Mouse (Mus musculus) MEL (cell line): ENCODE results near the gene Nup62. TPM values are rescaled to one million over a fixed set of nuclear protein-coding genes. Genes with fewer than 3 reads are reported as not detected.
A peak's percentile ranks its signal among the peaks of the same experiment; 100 is the strongest.

Experiments used
- DNase-seq: peaks from one replicate; pipeline ENCODE4 v3.0.0; 2011; ENCODE audit warnings: low read depth, low spot score
- H3K27ac ChIP-seq: 2 replicates; pipeline ENCODE4 v1.5.1; 2012; ENCODE audit warnings: low read depth, mild to moderate bottlenecking, control low read depth, low read length, moderate library complexity; ENCODE audit not compliant: control insufficient read depth
- H3K27me3 ChIP-seq, 2 experiments: fragments of 150-350 bp in 1 of 2; sonication (generic) in 1 of 2; 2 replicates each; pipeline ENCODE4 v1.6.1; 2012; ENCODE audit warnings: low read length in 2 of 2, mild to moderate bottlenecking in 2 of 2, improper control_type of control experiment in 1 of 2, moderate library complexity in 1 of 2; ENCODE audit not compliant: insufficient read depth in 2 of 2, control insufficient read depth in 1 of 2
- H3K36me3 ChIP-seq, 2 experiments: 2 replicates each; pipeline ENCODE4 v1.6.1; 2012 to 2014; ENCODE audit warnings: low read length in 2 of 2, improper control_type of control experiment in 1 of 2, inconsistent platforms in 1 of 2, mild to moderate bottlenecking in 1 of 2; ENCODE audit not compliant: insufficient read depth in 2 of 2, control insufficient read depth in 1 of 2
- H3K4me1 ChIP-seq, 2 experiments: fragments of 150-350 bp in 1 of 2; sonication (generic) in 1 of 2; 2 replicates each; pipeline ENCODE4 v1.6.1; 2012; ENCODE audit warnings: low read length in 2 of 2, improper control_type of control experiment in 1 of 2, mild to moderate bottlenecking in 1 of 2; ENCODE audit not compliant: insufficient read depth in 2 of 2, control insufficient read depth in 1 of 2
- H3K4me3 ChIP-seq, 2 experiments: fragments of 150-350 bp in 1 of 2; sonication (generic) in 1 of 2; 2 replicates each; pipeline ENCODE4 v1.5.1; 2012; ENCODE audit warnings: low read depth in 2 of 2, low read length in 2 of 2, mild to moderate bottlenecking in 2 of 2, moderate library complexity in 2 of 2, control low read depth in 1 of 2, improper control_type of control experiment in 1 of 2; ENCODE audit not compliant: control insufficient read depth in 1 of 2, insufficient read depth in 1 of 2
- H3K79me2 ChIP-seq: 2 replicates; pipeline ENCODE4 v1.6.1; 2012; ENCODE audit warnings: mild to moderate bottlenecking, low read length, moderate library complexity; ENCODE audit not compliant: control insufficient read depth, poor library complexity, insufficient read depth
- H3K9ac ChIP-seq: 2 replicates; pipeline ENCODE4 v1.6.1; 2012; ENCODE audit warnings: low read depth, mild to moderate bottlenecking, control low read depth, low read length, moderate library complexity; ENCODE audit not compliant: control insufficient read depth, poor library complexity, severe bottlenecking
- H3K9me3 ChIP-seq: fragments of 150-350 bp; sonication (generic); replicated peaks from 2 replicates; pipeline ENCODE4 v1.6.1; 2012; ENCODE audit warnings: mild to moderate bottlenecking, low read length, improper control_type of control experiment, moderate library complexity; ENCODE audit not compliant: insufficient read depth
- BHLHE40 ChIP-seq: IDR thresholded peaks from 2 replicates; pipeline ENCODE4 v1.6.1; 2012; ENCODE audit warnings: low read depth, mild to moderate bottlenecking, inconsistent platforms, low read length, improper control_type of control experiment, borderline replicate concordance
- CHD1 ChIP-seq: IDR thresholded peaks from 2 replicates; pipeline ENCODE4 v1.6.1; 2012; ENCODE audit warnings: low read depth, mild to moderate bottlenecking, inconsistent platforms, low read length, improper control_type of control experiment
- CHD2 ChIP-seq: IDR thresholded peaks from 2 replicates; pipeline ENCODE4 v1.6.1; 2011; ENCODE audit warnings: low read length, improper control_type of control experiment
- CTCF ChIP-seq, 3 experiments: IDR thresholded peaks in 2 of 3; conservative IDR thresholded peaks in 1 of 3; 2 replicates each; pipeline ENCODE4 v1.5.1; 2011 to 2012; ENCODE audit warnings: low read length in 3 of 3, low read depth in 2 of 3, mild to moderate bottlenecking in 2 of 3, improper control_type of control experiment in 1 of 3, inconsistent platforms in 1 of 3, mixed read lengths in 1 of 3, moderate library complexity in 1 of 3; ENCODE audit not compliant: control insufficient read depth in 1 of 3, insufficient read depth in 1 of 3, poor library complexity in 1 of 3, severe bottlenecking in 1 of 3
- E2F4 ChIP-seq: IDR thresholded peaks from 2 replicates; pipeline ENCODE4 v1.6.1; 2011; ENCODE audit warnings: low read depth, low read length, improper control_type of control experiment, borderline replicate concordance
- ELF1 ChIP-seq: IDR thresholded peaks from 2 replicates; pipeline ENCODE4 v1.6.1; 2014; ENCODE audit warnings: low read depth, mild to moderate bottlenecking, inconsistent platforms, low read length, improper control_type of control experiment, moderate library complexity
- EP300 ChIP-seq, 2 experiments: IDR thresholded peaks; 2 replicates each; pipeline ENCODE4 v1.6.1; 2011; ENCODE audit warnings: improper control_type of control experiment in 2 of 2, low read length in 2 of 2, low read depth in 1 of 2, mild to moderate bottlenecking in 1 of 2
- GABPA ChIP-seq: IDR thresholded peaks from 2 replicates; pipeline ENCODE4 v1.6.1; 2012; ENCODE audit warnings: low read depth, mild to moderate bottlenecking, inconsistent platforms, low read length, improper control_type of control experiment, moderate library complexity
- GATA1 ChIP-seq: IDR thresholded peaks from 2 replicates; pipeline ENCODE4 v1.6.1; 2011; ENCODE audit warnings: low read depth, low read length, improper control_type of control experiment
- JUND ChIP-seq: IDR thresholded peaks from 2 replicates; pipeline ENCODE4 v1.6.1; 2011; ENCODE audit warnings: low read depth, mild to moderate bottlenecking, improper control_type of control experiment, low read length
- KAT2A ChIP-seq: conservative IDR thresholded peaks from 2 replicates; pipeline ENCODE4 v1.6.1; 2012; ENCODE audit warnings: low read depth, low read length, improper control_type of control experiment, inconsistent platforms
- MAFK ChIP-seq: IDR thresholded peaks from 2 replicates; pipeline ENCODE4 v1.6.1; 2011; ENCODE audit warnings: low read depth, mild to moderate bottlenecking, low read length, improper control_type of control experiment, borderline replicate concordance
- MAZ ChIP-seq: IDR thresholded peaks from 2 replicates; pipeline ENCODE4 v1.6.1; 2012; ENCODE audit warnings: low read depth, mild to moderate bottlenecking, inconsistent platforms, low read length, improper control_type of control experiment
- MEF2A ChIP-seq: IDR thresholded peaks from 2 replicates; pipeline ENCODE4 v1.6.1; 2014; ENCODE audit warnings: low read depth, mild to moderate bottlenecking, inconsistent platforms, low read length, improper control_type of control experiment; ENCODE audit not compliant: poor library complexity, insufficient replicate concordance, severe bottlenecking; ENCODE audit errors: extremely low read depth
- MXI1 ChIP-seq: IDR thresholded peaks from 2 replicates; pipeline ENCODE4 v1.6.1; 2011; ENCODE audit warnings: mild to moderate bottlenecking, low read depth, low read length, improper control_type of control experiment
- MYB ChIP-seq: IDR thresholded peaks from 2 replicates; pipeline ENCODE4 v1.6.1; 2011; ENCODE audit warnings: mild to moderate bottlenecking, low read depth, low read length, improper control_type of control experiment
- MYC ChIP-seq: IDR thresholded peaks from 2 replicates; pipeline ENCODE4 v1.6.1; 2011; ENCODE audit warnings: low read depth, mild to moderate bottlenecking, low read length, improper control_type of control experiment, moderate library complexity
- POLR2AphosphoS2 ChIP-seq: IDR thresholded peaks from 2 replicates; pipeline ENCODE4 v1.6.1; 2011; ENCODE audit warnings: low read length, improper control_type of control experiment
- RAD21 ChIP-seq: IDR thresholded peaks from 2 replicates; pipeline ENCODE4 v1.6.1; 2011; ENCODE audit warnings: mild to moderate bottlenecking, low read depth, low read length, improper control_type of control experiment
- TAL1 ChIP-seq: IDR thresholded peaks from 2 replicates; pipeline ENCODE4 v1.6.1; 2012; ENCODE audit warnings: mild to moderate bottlenecking, inconsistent platforms, low read length, moderate library complexity, mixed read lengths
- TBP ChIP-seq: IDR thresholded peaks from 2 replicates; pipeline ENCODE4 v1.8.0; 2011; ENCODE audit warnings: low read depth, low read length, improper control_type of control experiment
- TCF12 ChIP-seq: IDR thresholded peaks from 2 replicates; pipeline ENCODE4 v1.6.1; 2014; ENCODE audit warnings: low read depth, mild to moderate bottlenecking, inconsistent platforms, low read length, improper control_type of control experiment, moderate library complexity
- UBTF ChIP-seq: IDR thresholded peaks from 2 replicates; pipeline ENCODE4 v1.6.1; 2012; ENCODE audit warnings: low read depth, mild to moderate bottlenecking, inconsistent platforms, low read length, improper control_type of control experiment, moderate library complexity, borderline replicate concordance; ENCODE audit not compliant: insufficient read depth
- USF1 ChIP-seq: IDR thresholded peaks from 2 replicates; pipeline ENCODE4 v1.6.1; 2014; ENCODE audit warnings: low read depth, mild to moderate bottlenecking, inconsistent platforms, low read length, improper control_type of control experiment, moderate library complexity
- USF2 ChIP-seq, 2 experiments: IDR thresholded peaks; 2 replicates each; pipeline ENCODE4 v1.6.1; 2011 to 2012; ENCODE audit warnings: improper control_type of control experiment in 2 of 2, low read length in 2 of 2, borderline replicate concordance in 1 of 2, inconsistent platforms in 1 of 2, low read depth in 1 of 2, mild to moderate bottlenecking in 1 of 2; ENCODE audit not compliant: insufficient read depth in 1 of 2
- ZNF384 ChIP-seq: IDR thresholded peaks from 2 replicates; pipeline ENCODE4 v1.6.1; 2012; ENCODE audit warnings: low read depth, mild to moderate bottlenecking, inconsistent platforms, low read length, improper control_type of control experiment
- polyA plus RNA-seq, 2 experiments: library from polyadenylated mRNA; stranded (reverse) in 1 of 2; unstranded in 1 of 2; fragments of >175 nt in 1 of 2; fragments of >200 nt in 1 of 2; gene quantifications; 2 replicates each; pipeline versions ENCODE4 v1.2.1 to v1.2.4; 2012; ENCODE audit warnings: low replicate concordance in 2 of 2, low read depth in 1 of 2; ENCODE audit not compliant: insufficient read length in 2 of 2, insufficient read depth in 1 of 2, missing spikeins in 1 of 2
- total RNA-seq: library from RNA; depleted of rRNA; stranded (reverse); fragments of 300-350 nt; gene quantifications from 2 replicates; pipeline ENCODE4 v1.2.3, GENCODE M21; 2012

The Nup62 gene
- total and polyA plus RNA-seq, 3 experiments = 136 to 235 TPM; not detected in 1

GRCm38 (mm10) chr7:44856265-44856916 is 40.5 kb downstream of the Nup62 start:
- Histone ChIP-seq H3K9me3 (no peaks in the 10 kb centered on the region), H3K36me3 (peaks cover 0 to 15% of the 10 kb centered on the region in 2 experiments; a peak in 2 of 4 replicates), H3K27ac (peak overlapping the region; percentile 71), H3K9ac (peak overlapping the region; percentile 80), H3K27me3 (no peaks in the 10 kb centered on the region), H3K79me2 (peaks cover 12% of the 10 kb centered on the region), H3K4me1 (peaks cover 5 to 21% of the 10 kb centered on the region in 2 experiments), H3K4me3 (peak overlapping the region; percentile 83 to 84)
- TF ChIP-seq EP300 (IDR thresholded peaks at IDR 0.05; ENCODE audit: low read depth in 1 of 2, low read length in 2 of 2) (peak; percentile 17 to 22; a peak in 3 of 4 replicates), MYB (no peak), UBTF (no peak), ZNF384 (peak; percentile 96), GATA1 (peak; percentile 28; the same call in 1 of the 2 replicates), USF1 (no peak; the same call in 1 of the 2 replicates), GABPA (no peak), MAFK (no peak), TAL1 (peak; percentile 22; the same call in 1 of the 2 replicates), CHD1 (no peak), ELF1 (no peak), CHD2 (0 out of 2 replicates have a peak, but pooled peaks have one; percentile 23), POLR2AphosphoS2 (peak; percentile 18; the same call in 1 of the 2 replicates), BHLHE40 (no peak), E2F4 (no peak), USF2 (IDR thresholded peaks at IDR 0.05; ENCODE audit: borderline replicate concordance in 1 of 2, insufficient read depth in 1 of 2, low read depth in 1 of 2, low read length in 2 of 2) (no peak), KAT2A (no peak), TCF12 (peak; percentile 69; the same call in 1 of the 2 replicates), MAZ (no peak; the same call in 1 of the 2 replicates), JUND (no peak), MXI1 (peak; percentile 11; the same call in 1 of the 2 replicates), RAD21 (no peak), TBP (no peak), CTCF (IDR thresholded peaks at IDR 0.05 in 2 of 3, conservative IDR thresholded peaks at IDR 0.05 in 1 of 3; ENCODE audit: control insufficient read depth in 1 of 3, insufficient read depth in 1 of 3, low read depth in 2 of 3, low read length in 3 of 3, poor library complexity in 1 of 3, severe bottlenecking in 1 of 3) (no peak), MEF2A (no peak), MYC (no peak)
- DNase-seq = peak; percentile 83
